Comparison of ENCODE assay signal across 26 mouse cellular contexts in the genomic region with DNA sequence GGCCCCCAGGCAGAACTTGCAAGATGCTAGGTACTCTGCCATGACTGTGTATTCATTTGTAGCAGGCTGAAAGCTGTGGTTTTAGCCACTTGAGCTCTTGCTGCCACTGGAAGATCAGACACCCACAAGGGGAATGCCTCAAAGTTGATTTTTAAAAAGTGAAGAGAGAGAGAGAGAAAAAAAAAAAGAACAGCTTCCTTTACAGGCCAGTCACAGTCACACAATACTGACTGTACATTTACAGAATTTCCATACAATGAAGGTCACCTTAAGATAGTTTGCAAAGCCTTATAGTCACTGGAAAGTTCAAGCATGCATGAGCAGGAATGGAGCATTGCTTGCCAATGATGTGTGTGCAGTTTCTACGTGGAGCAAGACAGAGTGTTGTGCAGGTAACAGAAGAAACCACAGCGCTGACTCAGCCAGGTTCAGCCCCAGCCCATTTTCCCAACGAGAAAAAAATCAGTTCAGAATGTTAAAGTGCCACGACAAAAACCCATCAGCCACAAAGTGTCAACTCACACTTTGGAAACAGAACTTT.
A peak's percentile ranks its signal among the peaks of the same experiment; 100 is the strongest.
DNase-seq lines count a peak whose midpoint lies in the region; ATAC-seq and TF ChIP-seq lines count a peak whose summit lies in the region.
"Had no signal": no experiment of that assay in that cellular context is flagged by ENCODE, and none has a peak within 500 bp of the region (broad histone marks: within the 10 kb centered on the region; RNA-seq: fewer than 3 reads in every experiment).

No protein-coding gene starts in this region.

- peak; percentile 50 for ATAC-seq in CD4-positive, CD25-positive, alpha-beta regulatory T cell, adult 4 months
- ATAC-seq: forebrain, embryonic 13.5 days; forebrain, embryonic 16.5 days; hindbrain, embryonic 16.5 days; intestine, postnatal 0 days had no signal

- H3K27me3 ChIP-seq in kidney, adult 2 months (replicated peaks; ENCODE audit: control insufficient read depth, insufficient read depth, low read length): no peaks in the 10 kb centered on the region
- H3K27me3 ChIP-seq: forebrain, embryonic 13.5 days; heart, embryonic 12.5 days; heart, embryonic 15.5 days; hindbrain, embryonic 13.5 days had no signal

- TF ChIP-seq CTCF in kidney, adult 2 months (conservative IDR thresholded peaks at IDR 0.05; ENCODE audit: insufficient read depth, insufficient read length, low read depth, low read length): no peak

- H3K4me3 ChIP-seq in kidney, adult 2 months (ENCODE audit: insufficient read depth, low read depth, low read length): no peak overlapping the region
- H3K4me3 ChIP-seq: forebrain, embryonic 10.5 days; forebrain, embryonic 13.5 days; gastrocnemius, adult 2 months; heart, embryonic 12.5 days; heart, embryonic 15.5 days; hindbrain, embryonic 10.5 days; hindbrain, embryonic 13.5 days had no signal

- intact Hi-C loops in left cerebral cortex, postnatal 4 days (cut with DNase I): no loop called here

- H3K4me1 ChIP-seq in kidney, adult 2 months (ENCODE audit: control insufficient read depth, insufficient read depth, low read length): no peaks in the 10 kb centered on the region
- H3K4me1 ChIP-seq: forebrain, embryonic 10.5 days; forebrain, embryonic 13.5 days; heart, embryonic 12.5 days; heart, embryonic 15.5 days; hindbrain, embryonic 10.5 days; hindbrain, embryonic 13.5 days had no signal

- no peak overlapping the region for H3K27ac ChIP-seq in kidney, adult 2 months (ENCODE audit: insufficient read depth, low read depth, low read length)
- H3K27ac ChIP-seq: forebrain, embryonic 10.5 days; forebrain, embryonic 13.5 days; gastrocnemius, adult 2 months; heart, embryonic 15.5 days; hindbrain, embryonic 10.5 days; hindbrain, embryonic 13.5 days had no signal

- no peaks in the 10 kb centered on the region for H3K36me3 ChIP-seq in kidney, adult 2 months (ENCODE audit: control insufficient read depth, insufficient read depth, low read length)
- H3K36me3 ChIP-seq: forebrain, embryonic 10.5 days; heart, embryonic 12.5 days; heart, embryonic 15.5 days; hindbrain, embryonic 10.5 days; hindbrain, embryonic 13.5 days had no signal

- no peak for TF ChIP-seq POLR2A in kidney, adult 2 months (IDR thresholded peaks at IDR 0.05; ENCODE audit: low read depth, low read length)

- 58% methylated on average over 4 of the region's 4 CpGs for WGBS in kidney, adult 2 months

- DNase-seq in 3T3-L1 (ENCODE audit: low read depth, low spot score): peak; percentile 14
- DNase-seq in induced T-regulatory cell, adult 2 months (ENCODE audit: low read depth): peak; percentile 58
- no peak for DNase-seq in kidney, adult 2 months
- DNase-seq in left cerebral cortex, postnatal 4 days: no peak
- DNase-seq in Muller cell, postnatal 12 days (ENCODE audit: inconsistent ontology term): no peak
- DNase-seq: adrenal gland, postnatal 10 days; adrenal gland, postnatal 36 days; B cell, adult 2 months; cerebellum, adult 18-20 months; cerebellum, adult 9-10 months; cerebellum, postnatal 14 days; gastrocnemius, adult 2 months; gastrocnemius, postnatal 14 days; heart, adult 18-20 months; heart, postnatal 10 days; heart, postnatal 36 days had no signal

Comparison
In these comparisons a context has a peak if more than half of its experiments do, and no peak if none do; other contexts are left out.
1. DNase-seq: peak in 3T3-L1 (single experiment) and induced T-regulatory cell, adult 2 months (single experiment); none in kidney, adult 2 months (single experiment), left cerebral cortex, postnatal 4 days (single experiment) and Muller cell, postnatal 12 days (single experiment).